Mouse (Mus musculus) olfactory bulb, adult 2 months (tissue): Measurements from ENCODE around the gene Fam205a1. TPM values are rescaled to one million over a fixed set of nuclear protein-coding genes. Genes with fewer than 3 reads are reported as not detected.
"Not testable (repeated sequence)": the region's sequence is repeated elsewhere in the genome, so short reads cannot be mapped to it uniquely, and the experiment has no call there.

Source experiments
- H3K27ac ChIP-seq: fragments of 200-500 bp; 2 replicates; pipeline ENCODE4 v1.5.1; 2012; ENCODE audit warnings: low read depth, low read length; ENCODE audit not compliant: insufficient read depth
- H3K4me1 ChIP-seq: fragments of 200-500 bp; 2 replicates; pipeline ENCODE4 v1.6.1; 2012; ENCODE audit warnings: low read length; ENCODE audit not compliant: control insufficient read depth, insufficient read depth
- H3K4me3 ChIP-seq: fragments of 200-500 bp; 2 replicates; pipeline ENCODE4 v1.5.1; 2012; ENCODE audit warnings: mild to moderate bottlenecking, low read depth, low read length, moderate library complexity; ENCODE audit not compliant: insufficient read depth
- CTCF ChIP-seq: fragments of 200-500 bp; IDR thresholded peaks from 2 replicates; pipeline ENCODE4 v1.5.1; 2012; ENCODE audit warnings: low read depth, mild to moderate bottlenecking, low read length, moderate library complexity; ENCODE audit not compliant: insufficient read depth
- POLR2A ChIP-seq: fragments of 200-500 bp; IDR thresholded peaks from 2 replicates; pipeline ENCODE4 v1.6.1; 2012; ENCODE audit warnings: mild to moderate bottlenecking, low read depth, low read length, moderate library complexity; ENCODE audit not compliant: insufficient read depth
- WGBS: fragments of 180-500 bp; shearing (Covaris S2); methylation state at CpG from one replicate; pipeline ENCODE4 v1.1.7; 2018; 5-methylcytosine and 5-hydroxymethylcytosine counted together
- polyA plus RNA-seq: library from polyadenylated mRNA; stranded (reverse); fragments of >200 nt; gene quantifications from 2 replicates; pipeline ENCODE4 v1.2.4, GENCODE M21; 2012; ENCODE audit warnings: low replicate concordance; ENCODE audit not compliant: missing spikeins, insufficient read depth, insufficient read length

The Fam205a1 gene
- polyA plus RNA-seq, 1 experiment: not detected

DNA sequence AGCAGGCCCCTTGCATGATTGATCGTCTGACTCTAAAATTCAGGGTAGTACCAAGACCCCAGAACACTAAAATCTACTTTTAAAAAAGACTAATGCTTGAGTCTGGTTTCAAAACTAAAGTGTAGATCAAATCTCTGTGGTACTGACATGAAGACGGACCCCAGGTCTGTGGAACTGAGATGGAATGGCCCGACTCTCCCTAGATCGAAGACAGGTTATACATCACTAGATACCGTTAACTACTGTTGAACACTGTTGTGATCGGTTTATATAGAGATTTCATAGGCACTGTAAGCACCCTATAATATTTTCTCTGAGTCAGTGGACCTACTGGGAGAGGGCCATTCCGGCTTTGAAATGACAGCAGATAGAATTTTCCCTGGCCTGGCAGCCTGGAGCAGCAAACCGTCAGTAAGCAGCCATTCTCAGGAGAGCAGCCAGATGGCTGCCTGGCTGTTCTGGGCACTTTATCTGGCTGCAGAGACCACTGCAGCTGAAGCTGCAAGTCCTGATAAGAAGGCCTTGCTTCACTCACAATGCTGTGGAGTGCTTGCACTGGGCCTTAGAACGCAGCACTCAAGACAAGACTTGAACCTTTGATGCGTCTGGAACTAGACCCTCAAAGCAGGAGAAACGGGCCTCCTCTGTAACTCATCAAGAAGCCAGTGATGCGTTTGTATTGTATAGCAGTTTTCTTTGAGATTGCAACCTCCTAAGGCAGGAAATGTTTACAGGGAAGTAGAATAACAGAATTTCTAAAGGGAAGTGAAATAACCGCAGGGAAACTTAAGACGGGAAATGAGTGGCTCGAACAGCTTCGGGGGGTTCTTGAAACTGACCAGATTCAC, 26.4 kb upstream of the Fam205a1 start:
- H3K4me3 ChIP-seq: no peak overlapping the region
- WGBS: 85% methylated on average over 16 of the region's 16 CpGs
- TF ChIP-seq CTCF: no peak
- TF ChIP-seq POLR2A: no peak
- no peaks in the 10 kb centered on the region for H3K4me1 ChIP-seq
- no peak overlapping the region for H3K27ac ChIP-seq

DNA sequence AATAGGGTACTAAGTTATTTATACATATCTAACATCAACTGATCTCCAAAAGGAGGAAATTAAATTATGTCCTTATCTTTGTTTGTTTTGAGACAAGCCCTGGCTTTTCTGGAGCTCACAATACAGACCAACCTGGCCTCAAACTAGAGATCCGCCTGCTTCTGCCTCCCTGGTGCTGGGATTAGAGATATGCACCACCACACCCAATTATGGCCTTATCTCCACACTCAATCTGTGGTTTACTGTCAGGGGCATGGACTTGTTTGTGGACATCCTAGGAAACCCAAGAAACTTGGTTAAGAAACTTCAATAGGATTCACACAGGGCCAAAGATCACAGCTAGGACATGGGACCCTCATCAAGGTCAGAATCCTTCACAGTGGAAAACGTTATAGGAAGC, 24.0 kb upstream of the Fam205a1 start:
- no peak for TF ChIP-seq POLR2A
- no peak for TF ChIP-seq CTCF
- WGBS: 87% methylated on average over 2 of the region's 2 CpGs
- Histone ChIP-seq H3K4me3 (no peak overlapping the region), H3K27ac (no peak overlapping the region), H3K4me1 (no peaks in the 10 kb centered on the region)

DNA sequence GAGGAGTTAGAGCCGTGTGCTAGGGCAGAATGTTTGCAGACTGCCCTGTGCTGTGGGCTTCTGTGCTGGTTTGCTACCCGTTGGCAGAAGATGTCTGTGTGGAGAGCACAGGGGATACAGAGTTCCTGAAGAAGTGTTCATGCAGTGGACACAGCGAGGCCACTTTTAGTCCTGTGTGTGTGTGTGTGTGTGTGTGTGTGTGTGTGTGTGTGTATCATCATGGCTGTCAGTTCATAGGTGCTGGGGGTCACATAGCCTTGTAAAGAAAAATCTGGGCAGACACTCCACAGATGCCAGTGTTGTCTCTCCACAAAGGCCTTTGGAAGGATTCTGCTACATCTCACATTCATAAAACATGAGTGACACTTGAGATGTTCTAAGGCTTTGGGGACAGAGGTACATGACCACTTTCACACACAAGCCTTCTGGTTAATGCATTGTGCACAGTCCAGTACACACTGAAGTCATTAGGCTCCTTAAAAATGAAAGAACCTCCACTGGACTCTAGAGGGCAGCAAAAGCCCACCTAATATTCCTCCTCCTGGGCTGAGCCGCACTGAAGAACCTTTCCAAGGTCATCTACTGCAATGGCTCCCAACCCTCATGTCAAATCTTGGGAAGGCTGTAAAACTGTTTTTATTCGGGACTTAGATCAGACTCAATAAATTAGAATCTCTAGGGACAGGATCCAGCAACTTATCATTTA, 23.1 kb upstream of the Fam205a1 start:
- Histone ChIP-seq H3K4me1 (no peaks in the 10 kb centered on the region), H3K27ac (no peak overlapping the region), H3K4me3 (no peak overlapping the region)
- 33% methylated on average over 5 of the region's 5 CpGs for WGBS
- TF ChIP-seq CTCF (no peak), POLR2A (no peak)

DNA sequence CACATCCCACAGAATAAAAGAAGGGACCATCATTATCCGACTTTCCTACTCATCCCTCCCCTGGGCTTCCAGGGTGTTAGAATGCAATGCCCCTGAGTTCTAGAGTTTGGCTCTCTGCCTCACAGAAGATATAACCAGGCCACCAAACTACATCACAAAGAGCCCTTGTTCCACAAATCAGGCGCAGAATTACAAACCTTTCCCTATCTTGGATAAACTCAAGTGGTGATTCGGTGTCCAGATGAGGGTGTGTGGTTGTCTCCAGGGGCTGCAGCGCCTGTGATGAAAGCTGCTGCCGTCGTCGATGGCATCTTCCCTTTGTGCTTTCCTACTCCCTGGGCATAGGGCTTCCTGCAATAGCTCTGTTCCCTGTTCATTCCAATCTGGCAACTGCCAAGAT, 20.4 kb upstream of the Fam205a1 start, which contains the start of gene Fam205c:
Gene Fam205c, minus strand, starts transcription at position 101 of the 400 bp plus-strand sequence.
- Histone ChIP-seq H3K27ac (no peak within 1 kb of the TSS), H3K4me1 (no peaks in the 10 kb centered on the region), H3K4me3 (no peak within 1 kb of the TSS)
- 87% methylated on average over 7 of the region's 7 CpGs for WGBS
- no peak for TF ChIP-seq CTCF
- no peak for TF ChIP-seq POLR2A

DNA sequence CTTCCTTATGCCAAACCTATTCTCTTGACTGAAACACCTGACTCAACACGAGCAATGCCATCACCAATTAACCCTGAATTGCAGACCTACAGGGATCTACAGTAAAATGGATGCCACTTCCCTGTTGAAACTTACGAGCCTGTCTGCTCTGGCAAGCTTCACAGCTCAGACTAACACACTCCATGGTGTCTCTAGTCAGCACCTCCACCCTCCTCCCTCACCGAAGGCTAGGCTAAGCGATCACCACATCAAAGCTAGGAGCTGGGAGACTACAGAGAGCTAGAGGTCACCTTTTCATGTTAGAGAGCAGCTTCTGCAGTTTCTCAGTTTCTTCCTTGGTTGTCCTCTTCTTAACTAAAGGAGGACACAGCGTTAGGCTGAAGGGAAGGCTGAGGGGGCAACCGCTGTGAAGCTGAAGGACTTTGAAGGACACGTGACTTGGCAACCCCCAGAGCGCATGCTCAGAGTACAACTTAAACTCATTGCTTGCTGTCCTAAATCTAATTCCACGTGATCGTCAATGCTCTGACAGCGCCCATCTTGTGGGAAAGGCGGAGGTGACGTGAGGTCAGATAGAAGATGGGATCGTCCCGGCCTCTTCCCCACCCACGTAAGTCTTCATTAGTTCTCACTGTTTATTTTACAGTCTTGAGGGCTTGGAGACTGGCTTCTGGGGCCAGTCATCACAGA, 19.2 kb upstream of the Fam205a1 start:
- H3K4me1 ChIP-seq: no peaks in the 10 kb centered on the region
- no peak for TF ChIP-seq CTCF
- no peak for TF ChIP-seq POLR2A
- H3K4me3 ChIP-seq: no peak overlapping the region
- H3K27ac ChIP-seq: no peak overlapping the region
- 91% methylated on average over 16 of the region's 16 CpGs for WGBS

DNA sequence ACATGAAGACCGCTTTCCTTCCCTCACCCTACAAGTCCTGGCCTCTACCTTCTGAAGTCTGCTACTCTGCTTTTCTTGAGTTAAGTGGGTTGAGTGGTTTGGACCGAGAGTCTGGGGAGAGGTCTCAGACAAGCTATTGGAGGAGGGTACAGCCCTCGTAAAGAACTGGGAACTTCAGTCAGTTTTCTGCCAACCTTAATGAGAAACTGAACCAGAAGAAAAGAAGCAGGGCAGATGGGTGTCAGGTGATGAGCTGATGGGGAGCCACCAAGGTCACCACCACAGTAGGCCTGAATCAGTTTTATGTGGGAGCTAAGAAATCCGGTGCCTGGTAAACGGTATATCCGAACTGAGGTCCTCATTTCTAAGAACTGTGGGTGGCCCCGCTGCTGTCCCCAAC, 18.5 kb upstream of the Fam205a1 start:
- Histone ChIP-seq H3K4me1 (no peaks in the 10 kb centered on the region), H3K27ac (no peak overlapping the region), H3K4me3 (no peak overlapping the region)
- no peak for TF ChIP-seq CTCF
- 93% methylated on average over 7 of the region's 7 CpGs for WGBS

DNA sequence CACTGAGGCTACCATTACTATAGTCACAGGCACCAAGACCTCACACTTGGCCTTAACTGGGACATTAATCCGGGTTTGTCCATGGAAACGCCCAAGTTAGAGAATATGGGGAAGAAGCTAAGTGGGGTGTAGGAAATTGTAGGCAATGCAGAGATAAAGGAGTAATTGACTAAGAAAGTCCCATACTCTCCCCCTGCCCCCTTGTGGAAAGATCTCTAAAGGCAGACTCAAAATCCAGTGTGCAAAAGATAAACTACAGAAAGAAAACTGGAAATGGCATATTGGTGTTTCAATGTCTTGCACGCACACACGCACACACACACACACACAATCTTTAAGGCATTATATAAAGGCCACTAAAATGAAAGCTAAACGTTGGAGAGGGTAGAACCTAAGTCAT, 17.1 kb upstream of the Fam205a1 start:
- H3K4me1 ChIP-seq: no peaks in the 10 kb centered on the region
- TF ChIP-seq CTCF: no peak
- TF ChIP-seq POLR2A: no peak
- 72% methylated on average over 5 of the region's 5 CpGs for WGBS
- H3K4me3 ChIP-seq: no peak overlapping the region
- H3K27ac ChIP-seq: no peak overlapping the region

DNA sequence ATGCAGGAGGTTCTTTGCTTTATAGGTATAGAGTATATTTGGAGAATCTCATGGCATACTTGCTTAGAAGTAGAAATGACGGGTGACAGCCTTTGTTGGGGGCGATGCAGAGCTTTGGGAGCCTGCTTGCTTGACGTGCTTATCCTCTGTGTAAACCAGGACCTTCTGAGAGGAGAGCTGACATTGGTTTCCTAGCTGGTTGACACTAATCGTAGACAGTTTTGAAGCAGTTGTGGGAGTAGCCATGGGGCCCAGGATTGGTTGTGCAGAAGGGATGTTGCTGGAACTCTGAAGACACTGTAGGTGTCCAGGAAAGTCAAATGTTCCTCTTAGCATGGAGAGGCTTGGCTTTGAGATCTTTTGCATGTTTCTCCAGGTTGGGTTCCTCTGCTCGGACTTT, 14.5 kb upstream of the Fam205a1 start:
- WGBS: 95% methylated on average over 5 of the region's 5 CpGs
- no peak overlapping the region for H3K27ac ChIP-seq
- H3K4me1 ChIP-seq: no peaks in the 10 kb centered on the region
- H3K4me3 ChIP-seq: no peak overlapping the region
- TF ChIP-seq POLR2A: no peak
- no peak for TF ChIP-seq CTCF

DNA sequence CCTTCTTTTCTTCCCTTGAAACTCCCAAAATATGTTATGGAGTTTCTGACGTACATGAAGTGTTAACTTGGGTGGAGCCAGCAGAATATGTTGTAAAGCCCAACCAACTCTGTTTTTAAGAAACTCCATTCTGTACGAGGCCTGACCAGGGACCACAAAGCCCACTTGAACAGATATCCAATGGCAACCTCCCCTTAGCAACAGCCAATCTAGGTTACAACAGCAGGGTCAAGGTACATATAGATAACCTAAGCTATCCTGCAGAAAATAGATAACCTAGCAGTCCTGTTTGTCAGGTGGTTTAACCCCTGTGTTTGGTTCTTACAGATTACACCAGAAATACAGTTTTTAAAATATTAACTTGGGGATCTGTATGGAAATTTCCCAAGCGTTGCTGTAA, 13.7 kb upstream of the Fam205a1 start:
- TF ChIP-seq CTCF (no peak), POLR2A (no peak)

DNA sequence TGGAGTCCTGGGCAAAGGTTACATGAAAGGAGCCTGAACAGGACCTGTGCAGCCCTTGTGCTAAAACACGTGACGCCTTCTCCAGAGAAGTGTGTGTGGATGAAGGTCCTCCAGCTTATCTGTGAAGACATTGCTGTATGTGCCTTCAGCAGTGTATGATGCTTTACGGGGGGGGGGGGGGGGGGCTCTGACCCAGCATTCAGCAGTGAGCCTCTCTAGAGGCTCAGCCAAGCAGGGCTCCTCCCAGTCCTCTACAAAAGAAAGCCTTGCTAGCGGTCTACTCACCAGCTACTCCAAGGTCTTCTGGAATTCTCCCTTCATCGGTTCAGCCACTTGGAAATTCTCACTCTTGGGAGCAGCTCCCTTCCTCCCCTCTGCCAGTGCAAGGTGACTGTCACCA, 9.8 kb upstream of the Fam205a1 start:
- H3K4me3 ChIP-seq, H3K4me1 ChIP-seq, H3K27ac ChIP-seq: not testable (repeated sequence)
- WGBS: 85% methylated on average over 5 of the region's 5 CpGs

More for the DNA sequence above, 13.7 kb upstream of the Fam205a1 start:
- Histone ChIP-seq H3K27ac (no peak overlapping the region), H3K4me1 (no peaks in the 10 kb centered on the region), H3K4me3 (no peak overlapping the region)
- 82% methylated on average over 3 of the region's 3 CpGs for WGBS

DNA sequence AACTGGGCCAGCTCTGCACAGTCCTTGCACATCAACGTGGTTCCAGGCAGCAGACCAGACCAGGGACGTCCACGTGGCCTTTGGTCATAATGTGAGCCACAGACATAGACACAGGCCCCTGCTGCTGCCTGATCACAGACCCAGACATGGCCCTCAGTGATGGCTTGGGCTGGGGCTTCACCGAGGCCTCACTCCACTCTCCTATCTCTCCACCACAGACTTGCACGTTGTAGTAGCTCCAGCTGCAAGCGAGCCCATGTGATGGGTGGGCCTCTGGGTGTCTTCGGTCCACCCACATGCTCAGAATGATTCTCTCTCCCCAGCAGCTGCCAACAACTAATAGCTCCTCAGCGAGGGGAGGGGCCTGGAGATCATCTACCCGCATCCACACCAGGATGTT, 6.8 kb upstream of the Fam205a1 start:
- not testable (repeated sequence) for H3K27ac ChIP-seq, H3K4me1 ChIP-seq, H3K4me3 ChIP-seq
- WGBS: 48% methylated on average over 9 of the region's 9 CpGs

DNA sequence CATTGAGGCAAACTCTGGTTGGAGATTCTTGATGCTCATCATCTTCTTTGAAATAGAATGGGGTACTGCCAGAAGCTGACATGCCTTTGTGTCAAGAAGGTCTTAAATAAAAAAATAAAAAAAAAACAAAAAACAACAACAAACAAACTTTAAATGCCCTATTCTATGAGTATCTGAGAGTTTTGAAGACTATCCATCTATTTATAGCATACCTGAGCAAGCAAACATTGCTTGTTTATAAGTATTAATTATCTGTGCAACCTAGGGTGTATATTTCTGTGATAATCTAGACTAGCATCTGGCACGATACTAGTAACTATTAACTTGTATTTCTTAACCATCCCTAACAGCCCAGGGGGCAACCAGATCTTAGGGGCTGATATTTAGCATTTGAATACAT, 3.0 kb upstream of the Fam205a1 start, which contains the start of gene Gm12394:
Gene Gm12394, minus strand, starts transcription at position 101 of the 400 bp plus-strand sequence.
- not testable (repeated sequence) for H3K4me3 ChIP-seq, H3K4me1 ChIP-seq, H3K27ac ChIP-seq
- 91% methylated on average over 1 of the region's 1 CpGs for WGBS
